Mouse (Mus musculus) urinary bladder, adult 2 months (tissue): Measurements from ENCODE around the gene Pcsk4. TPM values are rescaled to one million over a fixed set of nuclear protein-coding genes. Genes with fewer than 3 reads are reported as not detected.

ENCODE experiments used
- DNase-seq: peaks from one replicate; pipeline ENCODE4 v3.0.0; 2022; ENCODE audit warnings: low spot score
- polyA plus RNA-seq: library from polyadenylated mRNA; depleted of rRNA; stranded (reverse); fragments of >200 nt; gene quantifications from 2 replicates; pipeline ENCODE4 v1.2.3, GENCODE M21; 2012; rRNA removed

Pcsk4 gene
- polyA plus RNA-seq = 9.5 and 9.9 TPM in 2 replicates

DNA sequence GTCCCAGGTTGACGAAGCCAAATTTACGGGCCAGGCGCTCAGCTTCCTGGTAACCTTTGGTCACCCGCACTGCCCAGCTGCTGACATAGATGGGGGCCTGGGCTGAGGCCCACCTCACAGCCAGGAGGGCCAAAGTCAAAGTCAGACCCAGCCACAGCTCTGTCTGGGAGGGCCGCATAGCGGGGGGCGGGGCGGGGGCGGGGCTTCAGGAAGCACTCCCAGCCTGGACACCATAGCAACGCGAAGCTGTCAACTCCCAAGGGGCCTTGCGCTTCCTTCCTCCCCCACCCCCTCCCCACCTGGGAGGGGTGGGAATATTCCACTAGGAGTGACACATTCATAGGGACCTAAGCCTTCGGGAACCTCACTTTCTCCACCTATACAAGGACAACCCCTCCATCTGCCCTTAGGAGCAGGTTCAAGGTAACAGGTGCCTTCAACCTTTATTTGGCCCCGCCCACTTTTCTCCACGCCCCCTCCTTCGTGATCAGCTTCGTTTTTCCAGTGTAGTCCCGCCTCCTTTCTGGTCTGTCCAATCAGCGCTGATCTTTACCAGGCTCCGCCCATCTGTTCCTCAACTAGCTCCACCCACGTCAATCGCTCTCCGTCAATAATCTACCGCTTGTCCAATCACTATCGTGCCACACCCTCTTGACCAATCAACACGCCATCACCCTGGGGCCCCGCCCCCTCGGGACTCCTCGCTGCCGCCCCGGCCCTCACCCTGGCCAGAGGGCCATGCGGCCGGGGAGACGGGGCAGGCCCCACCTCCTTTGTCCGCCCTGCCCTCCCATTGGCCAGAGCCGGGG, at the start of gene Pcsk4, which contains the start of gene Reep6:
TSS of gene Pcsk4 (minus strand) at position 226 of the 809 bp plus-strand sequence.
TSS of gene Reep6 (plus strand) at position 681 of the 809 bp plus-strand sequence.
- DNase-seq = peak; percentile 90

DNA sequence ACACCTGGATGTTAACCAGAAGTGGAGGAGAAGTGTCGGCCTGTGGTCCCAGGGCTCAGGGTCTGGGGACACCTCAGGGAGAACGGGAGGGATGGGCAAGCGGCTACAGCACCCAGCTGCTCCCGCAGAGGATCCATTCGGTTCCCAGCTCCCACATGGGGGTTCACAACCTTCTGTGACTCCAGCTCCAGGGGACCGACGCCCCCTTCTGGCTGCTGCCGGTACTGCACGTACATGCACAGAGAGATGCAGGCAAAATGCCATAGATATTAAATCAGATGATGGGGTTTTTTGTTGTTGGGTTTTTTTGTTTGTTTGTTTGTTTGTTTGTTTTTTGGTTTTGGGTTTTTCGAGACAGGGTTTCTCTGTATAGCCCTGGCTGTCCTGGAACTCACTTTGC, 48.4 kb upstream of the Pcsk4 start:
- no peak for DNase-seq

DNA sequence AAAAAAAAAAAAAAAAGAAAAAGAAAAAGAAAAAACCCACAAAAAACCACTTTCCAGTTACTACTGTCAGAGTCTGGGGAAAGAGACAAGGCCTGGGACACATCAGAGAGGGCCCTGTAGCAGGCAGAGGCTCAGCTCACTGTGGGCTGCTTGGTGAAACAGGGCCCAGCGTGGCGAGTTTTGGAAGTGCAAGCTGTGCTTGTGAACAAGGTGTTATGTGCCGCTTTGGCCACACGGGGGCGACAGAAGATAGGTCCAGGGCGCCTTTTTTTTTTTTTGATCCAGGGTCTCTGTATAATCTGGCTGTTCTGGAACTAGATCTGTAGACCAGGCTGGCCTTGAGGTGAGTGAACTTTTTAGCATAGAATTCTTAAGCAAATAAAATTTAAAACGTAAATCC, 46.9 kb upstream of the Pcsk4 start:
- DNase-seq = peak; percentile 73

DNA sequence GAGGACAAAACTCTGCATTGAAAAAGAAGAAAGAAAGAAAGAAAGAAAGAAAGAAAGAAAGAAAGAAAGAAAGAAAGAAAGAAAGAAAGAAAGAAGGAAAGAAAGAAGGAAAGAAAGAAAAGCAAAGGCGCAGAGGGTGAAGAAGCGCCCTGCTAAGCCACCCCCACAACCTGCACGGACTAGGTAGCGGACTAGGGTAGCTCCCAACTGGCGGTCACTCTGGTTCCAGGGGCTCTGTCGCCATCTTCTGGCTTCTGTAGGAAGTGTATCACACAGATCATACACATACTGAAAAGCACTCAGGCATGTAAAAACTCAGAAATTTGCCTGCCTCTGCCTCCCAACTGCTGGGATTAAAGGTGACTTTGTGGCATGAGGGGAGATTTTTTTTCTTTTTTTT, 44.8 kb upstream of the Pcsk4 start:
- no peak for DNase-seq

DNA sequence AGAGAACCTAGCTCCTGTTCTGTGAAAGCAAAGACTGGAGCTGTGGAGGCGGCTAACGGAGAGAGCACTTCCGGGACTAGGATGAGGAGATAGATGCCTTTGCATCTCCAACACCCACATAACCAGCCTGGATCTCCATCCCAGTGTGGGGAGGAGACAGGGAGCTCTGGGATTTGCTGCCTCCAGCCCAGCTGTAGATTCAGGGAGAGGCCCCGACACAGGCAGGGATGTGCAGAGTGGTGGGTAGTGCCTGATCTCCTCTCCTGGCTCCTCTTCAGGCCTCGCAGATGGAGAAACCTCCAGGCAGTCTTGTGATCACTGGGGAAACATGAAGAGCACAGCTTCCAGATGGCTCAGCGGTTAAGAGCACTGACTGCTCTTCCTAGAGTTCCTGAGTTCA, 43.4 kb upstream of the Pcsk4 start:
- no peak for DNase-seq

DNA sequence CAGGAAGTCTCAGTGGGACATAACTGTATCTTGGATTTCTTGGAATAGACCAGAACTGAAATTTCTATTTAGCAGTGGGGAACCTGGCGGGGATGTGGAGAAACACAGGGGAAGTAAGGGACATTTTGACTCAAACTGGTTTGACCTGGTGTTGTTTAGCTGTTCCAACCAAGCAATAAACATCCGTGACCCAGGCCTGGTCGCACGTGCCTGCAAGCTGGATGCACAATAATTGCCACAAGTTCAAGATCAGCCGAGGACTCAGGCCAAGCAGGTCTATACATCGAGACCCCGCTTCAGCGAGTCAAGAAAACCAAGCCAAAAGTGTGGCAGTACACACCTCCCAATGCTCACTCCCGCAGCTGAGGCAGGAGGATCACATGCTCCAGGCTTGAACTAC, 42.7 kb upstream of the Pcsk4 start:
- no peak for DNase-seq

DNA sequence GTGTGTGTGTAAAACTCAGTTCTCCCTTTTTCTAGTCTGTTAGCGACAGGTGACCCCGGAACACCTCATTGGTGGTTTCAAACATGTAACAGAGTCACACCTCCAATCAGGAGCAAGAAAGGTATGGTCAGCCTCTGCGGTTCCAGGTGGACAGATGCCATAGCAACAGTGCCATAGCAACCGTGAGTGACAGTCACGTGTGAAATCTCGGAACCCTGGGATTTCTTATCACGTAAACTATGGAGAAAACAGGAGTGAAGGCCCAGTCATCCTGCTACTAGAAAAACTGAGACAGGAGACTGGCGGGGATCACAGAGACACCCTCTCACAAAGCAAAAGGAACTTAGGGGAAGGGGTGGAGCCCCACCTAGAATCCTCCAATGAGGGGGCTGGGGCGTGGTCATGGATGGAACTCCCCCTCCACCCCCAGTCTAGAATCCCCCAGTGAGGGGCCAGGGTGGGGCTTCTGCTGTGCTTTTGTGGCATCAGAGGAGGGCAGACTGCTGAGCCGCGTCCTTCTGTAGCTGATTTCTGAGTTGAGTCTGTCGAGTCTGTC, 42.2 kb upstream of the Pcsk4 start:
- no peak for DNase-seq

DNA sequence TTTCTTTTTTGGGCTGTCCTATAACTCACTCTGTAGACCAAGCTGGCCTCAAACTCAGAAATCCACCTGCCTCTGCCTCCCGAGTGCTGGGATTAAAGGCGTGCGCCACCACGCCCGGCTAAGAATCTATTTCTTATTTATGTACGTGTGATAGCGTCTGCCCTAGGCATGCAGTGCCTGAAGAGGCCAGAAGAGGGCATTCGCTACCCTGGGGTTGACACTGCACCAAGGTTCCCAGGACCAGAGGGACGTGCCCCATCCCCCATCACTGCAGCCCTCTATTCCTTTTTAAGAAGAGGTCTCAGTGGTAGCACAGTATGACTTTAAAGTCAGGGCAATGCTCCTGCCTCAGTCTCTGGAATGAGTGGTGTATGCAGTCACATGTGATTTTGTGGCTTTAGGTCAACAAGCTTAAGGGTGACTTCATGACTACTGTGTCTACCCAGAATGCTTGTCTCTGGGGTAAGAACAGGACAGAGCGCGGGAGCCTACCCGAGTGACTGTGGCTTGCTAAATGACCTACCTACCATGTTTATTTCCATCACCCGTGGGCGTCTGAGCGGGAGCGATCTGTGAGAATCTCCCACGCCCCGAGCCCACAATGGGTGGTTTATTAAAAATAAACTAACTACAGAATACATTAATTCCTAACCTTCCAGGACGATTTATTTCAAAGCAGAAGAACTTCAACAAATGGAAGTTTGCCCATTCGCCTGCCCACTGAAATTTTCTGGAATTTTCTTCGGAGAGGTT, 40.9 kb upstream of the Pcsk4 start:
- no peak for DNase-seq

DNA sequence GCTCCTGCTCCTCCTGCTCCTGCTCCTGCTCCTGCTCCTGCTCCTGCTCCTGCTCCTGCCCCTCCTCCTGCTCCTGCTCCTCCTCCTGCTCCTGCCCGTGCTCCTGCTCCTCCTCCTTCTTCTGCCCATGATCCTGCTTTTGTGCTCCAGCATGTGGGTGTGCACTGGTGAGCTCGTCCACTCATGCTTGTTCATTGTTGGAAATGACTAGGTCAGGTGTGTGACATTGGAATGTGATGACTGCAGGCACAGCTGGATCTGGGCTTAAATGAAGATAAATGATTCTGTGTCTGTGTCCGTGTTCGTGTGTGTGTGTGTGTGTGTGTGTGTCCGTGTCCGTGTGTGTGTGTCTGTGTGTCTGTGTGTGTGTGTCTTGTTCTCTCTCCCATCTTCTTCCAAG, 39.1 kb upstream of the Pcsk4 start:
- no peak for DNase-seq

DNA sequence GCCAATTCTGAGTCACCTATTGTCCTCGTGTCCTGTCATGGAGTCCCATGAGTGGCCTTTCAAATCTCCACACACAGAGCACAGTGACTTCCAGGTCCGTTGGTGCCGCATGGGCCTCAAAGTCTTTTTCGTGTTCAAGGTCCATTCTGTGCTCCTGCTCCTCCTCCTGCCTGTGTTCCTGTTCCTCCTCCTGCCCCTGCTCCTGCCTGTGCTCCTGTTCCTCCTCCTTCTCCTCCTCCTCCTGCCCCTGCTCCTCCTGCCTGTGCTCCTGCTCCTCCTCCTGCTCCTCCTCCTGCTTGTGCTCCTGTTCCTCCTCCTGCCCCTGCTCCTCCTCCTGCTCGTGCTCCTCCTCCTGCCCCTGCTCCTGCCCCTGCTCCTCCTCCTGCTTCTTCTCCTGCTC, 38.7 kb upstream of the Pcsk4 start:
- DNase-seq = no peak

DNA sequence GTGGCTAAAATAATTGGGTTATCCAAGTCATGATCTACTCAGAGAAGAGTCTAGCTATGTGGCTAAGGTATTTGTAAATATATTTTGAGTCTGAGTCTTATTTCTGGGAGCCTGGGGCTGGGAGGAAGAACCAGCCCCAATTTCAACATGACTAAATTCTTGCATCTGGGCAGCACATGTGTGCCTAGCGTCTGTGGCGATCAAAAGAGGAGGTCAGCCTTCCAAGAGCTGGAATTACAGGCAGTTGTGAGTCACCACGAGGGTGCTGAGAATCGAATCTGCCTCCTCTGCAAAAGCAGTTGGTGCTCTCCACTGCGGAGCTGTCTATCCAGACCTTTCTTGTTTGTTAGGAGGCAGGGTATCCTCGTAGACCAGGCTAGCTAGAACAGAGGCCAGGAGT, 36.4 kb upstream of the Pcsk4 start:
- DNase-seq = no peak

DNA sequence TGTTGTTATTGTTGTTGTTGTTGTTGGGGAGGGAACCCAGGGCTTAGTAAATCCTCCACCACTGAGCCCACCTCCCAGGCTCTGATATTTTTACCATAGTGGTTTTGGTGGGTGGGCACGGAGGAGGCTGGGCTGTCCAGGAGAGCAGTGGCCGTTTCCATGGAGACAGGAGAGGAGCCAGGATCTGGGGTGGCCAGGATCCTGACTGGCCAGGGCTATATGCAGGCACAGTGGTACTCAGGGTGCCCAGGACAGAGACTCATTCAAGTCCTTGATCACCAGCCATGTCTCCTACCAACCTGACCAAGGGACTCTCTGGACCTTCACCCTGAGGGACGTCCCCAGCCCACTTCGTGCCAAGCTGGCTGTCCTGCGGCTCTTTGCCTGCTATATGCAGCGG, 34.4 kb upstream of the Pcsk4 start:
- DNase-seq = no peak

DNA sequence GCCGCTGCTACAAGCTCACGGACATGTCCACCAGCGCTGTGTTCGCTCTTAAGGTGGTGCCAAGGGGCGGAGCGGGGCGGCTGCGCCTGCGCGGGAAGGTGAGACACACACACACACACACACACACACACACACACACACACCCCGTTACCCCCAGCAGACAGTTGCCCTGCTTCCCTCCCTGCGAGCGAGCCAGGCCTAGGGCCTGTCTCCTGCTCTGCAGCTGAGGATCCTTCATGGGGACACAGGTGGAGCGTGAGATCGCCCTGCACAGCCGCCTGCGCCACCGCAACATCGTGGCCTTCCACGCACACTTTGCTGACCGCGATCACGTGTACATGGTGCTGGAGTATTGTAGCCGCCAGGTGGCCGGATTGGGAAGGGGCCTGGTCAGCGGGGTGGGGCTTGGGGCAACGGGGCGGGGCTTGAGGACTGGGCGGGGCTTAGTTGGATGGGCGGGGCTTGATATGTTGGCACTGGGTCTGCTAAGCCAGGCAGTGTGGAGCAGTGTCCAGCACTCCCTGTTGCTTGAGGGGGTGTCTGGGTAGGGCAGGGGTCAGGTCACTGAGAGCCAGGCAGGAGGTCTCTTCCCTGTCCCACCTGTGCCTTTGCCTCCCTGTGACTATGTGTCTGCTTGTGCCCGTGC, 28.8 kb upstream of the Pcsk4 start:
- DNase-seq = no peak

DNA sequence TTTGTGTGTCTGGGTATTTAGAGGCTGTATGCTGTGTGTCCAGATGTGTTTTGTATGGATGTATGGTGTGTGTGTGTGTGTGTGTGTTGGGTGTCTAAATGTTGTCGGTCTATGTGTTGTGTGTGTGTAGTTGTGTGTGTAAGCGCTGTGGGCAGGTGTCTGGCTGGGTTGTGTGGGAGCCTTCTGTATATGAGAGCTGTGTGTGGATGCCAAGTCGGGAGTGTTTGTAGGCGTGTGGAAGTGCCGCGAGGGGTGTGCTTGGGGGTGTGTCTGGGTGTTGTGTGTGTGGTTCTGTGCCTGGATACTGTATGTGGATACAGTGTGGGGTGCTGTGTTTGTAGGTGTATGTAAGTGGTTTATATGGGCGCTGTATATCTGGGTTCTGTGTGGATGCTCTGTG, 28.0 kb upstream of the Pcsk4 start:
- no peak for DNase-seq

DNA sequence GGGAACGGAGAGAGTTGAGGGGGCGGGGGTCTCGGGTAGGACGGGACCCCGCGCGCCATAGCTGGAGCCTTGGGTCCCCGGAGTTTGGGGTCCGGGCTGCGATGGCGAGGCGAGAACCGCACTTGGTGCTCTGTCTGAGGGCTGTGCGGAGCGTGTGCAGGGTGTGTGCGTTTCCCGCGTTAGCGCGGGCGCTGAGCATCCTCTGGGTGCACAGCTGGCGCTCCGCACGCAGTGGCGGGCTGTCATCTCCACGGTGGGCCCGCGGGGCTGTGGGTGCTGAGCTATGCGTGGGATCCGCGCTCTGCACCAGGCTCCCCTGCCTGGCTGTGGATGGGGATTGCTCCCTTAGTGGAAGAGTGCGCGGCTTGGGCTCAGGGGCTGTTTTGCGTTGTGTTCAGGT, 27.4 kb upstream of the Pcsk4 start:
- no peak for DNase-seq

DNA sequence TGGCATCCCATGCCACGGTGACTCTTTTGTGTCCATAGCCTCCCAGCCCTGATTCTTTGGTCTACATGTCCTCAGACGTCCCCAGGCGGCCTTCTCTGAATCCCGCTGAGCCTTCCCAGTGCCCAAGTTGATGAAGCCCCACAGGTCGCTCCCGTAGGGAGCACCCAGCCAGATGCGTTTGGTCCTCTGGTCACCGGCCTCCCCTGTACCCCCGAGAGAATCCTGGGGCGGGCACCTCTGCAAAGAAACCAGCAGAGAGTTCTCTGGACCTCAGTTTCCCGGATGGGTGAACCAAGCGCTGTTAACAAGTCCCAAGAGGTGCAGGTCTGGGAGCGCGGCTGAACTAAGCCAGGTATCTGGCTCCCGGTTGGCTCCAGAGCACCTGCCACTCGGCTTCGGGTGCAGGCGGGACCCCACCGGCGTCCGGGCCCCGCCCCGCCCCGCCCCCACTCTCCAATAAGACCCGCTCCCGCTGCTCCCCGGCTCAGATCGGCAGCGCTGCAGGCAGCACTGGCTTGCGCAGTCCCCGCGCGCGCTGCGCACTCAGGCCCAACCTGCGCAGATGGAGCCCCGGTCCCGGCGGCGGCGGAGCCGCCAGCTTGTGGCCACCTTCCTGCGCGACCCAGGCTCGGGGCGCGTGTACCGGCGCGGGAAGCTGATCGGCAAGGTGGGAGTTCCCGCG, 26.8 kb upstream of the Pcsk4 start, which contains the start of gene Plk5:
TSS of gene Plk5 (plus strand) at position 459 of the 682 bp plus-strand sequence.
- DNase-seq = no peak

DNA sequence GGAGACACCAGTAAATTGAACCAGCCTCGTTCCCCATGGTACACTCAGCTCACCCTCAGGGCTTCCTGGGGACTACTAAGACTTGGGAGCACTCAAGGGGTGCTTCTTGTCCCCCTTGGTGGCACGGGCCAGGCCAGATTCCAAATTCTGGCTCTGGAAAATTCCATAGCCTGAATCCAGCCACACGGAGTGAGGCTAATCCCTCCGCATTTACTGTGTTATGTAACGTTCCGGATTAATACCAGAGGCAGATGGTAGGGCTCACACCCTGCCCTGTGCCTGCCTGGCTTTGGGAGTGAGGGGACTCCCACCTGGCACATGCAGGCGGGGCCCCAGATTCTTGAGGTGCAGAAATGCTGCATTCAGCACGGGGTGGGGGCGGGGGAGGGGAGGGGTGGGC, 26.1 kb upstream of the Pcsk4 start:
- no peak for DNase-seq

DNA sequence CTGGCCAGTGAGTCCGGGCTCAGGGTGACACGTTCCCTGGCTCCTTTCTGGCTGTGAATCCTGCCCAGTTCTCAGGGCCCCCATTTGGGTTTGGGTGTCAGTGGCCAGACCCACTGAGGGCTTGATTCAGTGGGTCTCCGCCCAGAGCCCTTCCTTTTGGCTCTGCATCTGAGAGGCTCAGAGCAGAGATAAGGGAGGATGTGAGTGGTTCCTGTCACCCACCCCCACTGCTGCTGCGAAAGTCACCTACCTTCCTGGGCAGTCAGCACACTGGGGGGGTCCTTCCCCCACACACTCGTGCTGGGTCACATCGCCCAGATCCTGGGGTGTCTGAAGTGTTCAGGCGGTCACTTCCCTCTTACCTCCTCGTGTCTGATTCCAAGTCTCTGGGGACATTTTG, 23.4 kb upstream of the Pcsk4 start:
- DNase-seq = no peak

DNA sequence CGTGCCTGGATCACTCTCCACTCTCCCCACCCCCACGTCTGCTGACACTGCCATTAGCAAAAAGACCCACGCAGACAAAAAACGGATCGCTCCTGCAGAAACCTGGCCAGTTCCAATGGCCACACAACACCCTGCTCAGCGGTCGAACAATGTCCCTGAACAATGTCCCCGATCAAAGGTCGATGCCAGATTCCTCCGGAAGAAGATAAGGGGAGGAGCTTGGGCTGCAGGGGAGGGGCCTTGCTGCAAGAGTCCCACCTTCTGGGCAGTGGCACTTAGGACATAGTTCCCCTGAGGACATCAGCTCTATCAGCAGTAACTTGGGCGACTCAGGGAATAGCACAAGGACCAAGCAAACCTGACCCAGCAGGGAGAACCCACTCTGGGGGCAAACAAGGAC, 22.6 kb upstream of the Pcsk4 start:
- DNase-seq = no peak

DNA sequence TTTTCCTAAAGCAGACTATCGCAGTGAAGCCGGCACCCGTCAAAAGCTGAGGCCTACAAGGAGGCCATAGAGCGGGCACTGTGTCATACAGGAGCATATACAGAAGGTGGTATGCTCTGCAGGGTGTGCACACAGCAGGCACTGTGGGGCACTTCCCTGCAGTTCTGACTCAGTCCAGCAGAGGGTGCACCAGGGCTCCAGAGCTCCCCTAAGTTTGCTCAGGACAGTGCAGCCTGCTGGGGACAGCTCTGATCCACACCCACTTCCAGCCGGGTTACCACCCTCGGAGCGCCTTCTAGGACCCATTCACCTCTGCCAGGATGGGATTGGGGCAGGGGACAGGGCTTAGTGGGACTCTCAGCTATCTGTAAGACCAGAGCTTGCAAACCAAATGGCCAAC, 21.0 kb upstream of the Pcsk4 start:
- peak; percentile 85 for DNase-seq

DNA sequence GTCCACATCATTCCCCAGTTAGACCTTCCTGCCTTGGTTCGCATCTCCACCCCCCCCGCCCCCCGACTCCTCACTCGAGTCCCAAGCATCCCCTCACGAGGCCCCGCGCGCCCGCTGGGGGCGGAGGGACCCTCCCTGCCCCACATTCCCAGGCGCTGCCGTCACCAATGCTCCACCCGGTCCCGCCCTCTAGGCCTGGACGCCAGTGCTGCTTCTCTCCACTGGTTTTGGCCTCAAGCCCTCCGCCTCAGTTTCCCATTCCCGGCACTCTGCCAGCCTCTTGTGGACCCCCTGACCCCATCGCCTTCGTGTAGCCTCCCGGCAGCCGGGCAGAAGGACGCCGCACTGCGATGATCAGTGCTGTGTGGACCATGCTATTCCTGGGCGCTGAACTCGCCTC, 19.7 kb upstream of the Pcsk4 start:
- no peak for DNase-seq
